Mouse (Mus musculus) heart, adult 2 months (tissue): ENCODE data around the gene Ntmt1.

ENCODE experiments used
- CTCF ChIP-seq: fragments of 200-600 bp; IDR thresholded peaks from 2 replicates; pipeline ENCODE4 v1.8.1; 2022; ENCODE audit warnings: antibody characterized with exemption, mild to moderate bottlenecking, moderate library complexity
- EP300 ChIP-seq: fragments of 200-500 bp; IDR thresholded peaks from 2 replicates; pipeline ENCODE4 v1.6.1; 2011; ENCODE audit warnings: low read depth, low read length, control low read depth; ENCODE audit not compliant: insufficient read depth
- POLR2A ChIP-seq: fragments of 200-500 bp; IDR thresholded peaks from 2 replicates; pipeline ENCODE4 v1.6.1; 2011; ENCODE audit warnings: mild to moderate bottlenecking, low read depth, low read length, control low read depth; ENCODE audit not compliant: insufficient read depth

GRCm38 (mm10) chr2:30760706-30761105 is 46.9 kb upstream of the Ntmt1 start:
- TF ChIP-seq CTCF (no peak), EP300 (no peak), POLR2A (no peak)
